Mouse (Mus musculus) C2C12 (cell line): ENCODE data around the gene Sorbs1. TPM values are rescaled to one million over a fixed set of nuclear protein-coding genes. Genes with fewer than 3 reads are reported as not detected.

ENCODE experiments used
- H3K27me3 ChIP-seq: one replicate; pipeline ENCODE4 v1.6.1; 2011; ENCODE audit not compliant: control insufficient read depth, insufficient read depth, insufficient read length
- H3K36me3 ChIP-seq: one replicate; pipeline ENCODE4 v1.6.1; 2011; ENCODE audit not compliant: control insufficient read depth, insufficient read depth
- H3K4me3 ChIP-seq: one replicate; pipeline ENCODE4 v1.5.1; 2011; ENCODE audit warnings: mild to moderate bottlenecking, control low read depth; ENCODE audit not compliant: poor library complexity, insufficient read depth, severe bottlenecking
- H3K79me2 ChIP-seq: one replicate; pipeline ENCODE4 v1.6.1; 2011; ENCODE audit not compliant: control insufficient read depth, insufficient read depth
- H3K79me3 ChIP-seq: one replicate; pipeline ENCODE4 v1.6.1; 2011; ENCODE audit warnings: low read depth, control low read depth
- H3ac ChIP-seq: one replicate; pipeline ENCODE3; 2011; ENCODE audit warnings: low read depth; ENCODE audit not compliant: control insufficient read depth, insufficient read length
- CEBPB ChIP-seq: IDR thresholded peaks from one replicate; pipeline ENCODE4 v1.6.1; 2011; ENCODE audit warnings: low read depth, mild to moderate bottlenecking, control low read depth, moderate library complexity
- CTCF ChIP-seq: IDR thresholded peaks from one replicate; pipeline ENCODE4 v1.5.1; 2011; ENCODE audit not compliant: control insufficient read depth, insufficient read depth, insufficient read length
- FOSL1 ChIP-seq: IDR thresholded peaks from one replicate; pipeline ENCODE4 v1.8.0; 2011; ENCODE audit warnings: mild to moderate bottlenecking, low read length; ENCODE audit not compliant: poor library complexity, insufficient read depth, severe bottlenecking
- MAX ChIP-seq: IDR thresholded peaks from one replicate; pipeline ENCODE4 v1.6.1; 2011; ENCODE audit warnings: mild to moderate bottlenecking, control low read depth
- MYOD1 ChIP-seq: IDR thresholded peaks from one replicate; pipeline ENCODE4 v1.6.1; 2011; ENCODE audit warnings: low read depth; ENCODE audit not compliant: control insufficient read depth, insufficient read length
- MYOG ChIP-seq: IDR thresholded peaks from one replicate; pipeline ENCODE4 v1.6.1; 2011; ENCODE audit not compliant: control insufficient read depth, insufficient read length; ENCODE audit errors: extremely low read depth
- USF1 ChIP-seq: IDR thresholded peaks from one replicate; pipeline ENCODE4 v1.6.1; 2011; ENCODE audit warnings: low read depth, mild to moderate bottlenecking, control low read depth, moderate library complexity
- polyA plus RNA-seq: library from polyadenylated mRNA; unstranded; fragments of >200 nt; fragmentation: generic; extraction: Trizol; gene quantifications from one replicate; pipeline ENCODE4 v1.2.1, GENCODE M21; 2012; ENCODE audit warnings: missing spikeins

Gene Sorbs1
- polyA plus RNA-seq, 1 experiment = 9.0 TPM

GRCm38 (mm10) chr19:40336694-40337093 is 176.9 kb downstream of the Sorbs1 start:
- no peaks in the 10 kb centered on the region for H3K27me3 ChIP-seq
- TF ChIP-seq USF1 (peak; percentile 13), MYOD1 (peak; percentile 72), MYOG (no peak)
- H3K4me3 ChIP-seq = no peak overlapping the region
- H3K79me2 ChIP-seq = no peaks in the 10 kb centered on the region
- no peak overlapping the region for H3ac ChIP-seq
- H3K79me3 ChIP-seq = no peaks in the 10 kb centered on the region
- no peaks in the 10 kb centered on the region for H3K36me3 ChIP-seq

GRCm38 (mm10) chr19:40333905-40334304 is 179.7 kb downstream of the Sorbs1 start:
- Histone ChIP-seq H3K27me3 (no peaks in the 10 kb centered on the region), H3K79me2 (no peaks in the 10 kb centered on the region), H3K79me3 (no peaks in the 10 kb centered on the region), H3K4me3 (no peak overlapping the region), H3K36me3 (no peaks in the 10 kb centered on the region), H3ac (no peak overlapping the region)
- TF ChIP-seq FOSL1 = no peak
- no peak for TF ChIP-seq USF1
- no peak for TF ChIP-seq CTCF
- no peak for TF ChIP-seq MYOG
- no peak for TF ChIP-seq MAX
- TF ChIP-seq CEBPB = no peak
- TF ChIP-seq MYOD1 = no peak

DNA sequence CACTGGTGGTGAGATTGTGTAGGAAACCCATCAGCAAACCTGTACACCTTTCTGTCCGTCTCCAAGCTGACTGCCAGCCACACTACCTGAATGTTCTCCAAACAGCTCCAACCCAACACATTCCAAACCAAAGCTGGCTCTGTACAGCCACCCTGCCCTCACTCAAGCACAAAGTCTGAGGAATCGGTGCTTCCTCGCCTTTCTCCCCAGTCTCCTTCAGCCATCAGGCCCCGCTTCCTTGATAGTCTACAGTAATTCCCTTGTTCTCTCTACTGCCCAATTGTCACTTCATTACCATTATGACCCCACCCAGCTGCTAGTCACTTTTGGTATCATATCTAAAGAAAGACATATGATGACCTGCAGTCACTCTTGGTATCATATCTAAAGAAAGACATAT is 180.5 kb downstream of the Sorbs1 start:
- Histone ChIP-seq H3K79me3 (no peaks in the 10 kb centered on the region), H3K27me3 (no peaks in the 10 kb centered on the region), H3K79me2 (no peaks in the 10 kb centered on the region), H3K4me3 (no peak overlapping the region), H3ac (no peak overlapping the region), H3K36me3 (no peaks in the 10 kb centered on the region)
- TF ChIP-seq MAX = no peak
- no peak for TF ChIP-seq MYOG
- TF ChIP-seq FOSL1 = no peak
- TF ChIP-seq USF1 = no peak
- no peak for TF ChIP-seq CTCF
- TF ChIP-seq CEBPB = no peak
- TF ChIP-seq MYOD1 = no peak

- H3K4me3 ChIP-seq = no peak overlapping the region
- TF ChIP-seq FOSL1 = no peak
- no peak for TF ChIP-seq CTCF
- no peak for TF ChIP-seq USF1
- no peak for TF ChIP-seq MYOD1
- TF ChIP-seq CEBPB = no peak
- TF ChIP-seq MYOG = no peak
- no peak for TF ChIP-seq MAX
Measured at GRCm38 (mm10) chr19:40332303-40332702, 181.3 kb downstream of the Sorbs1 start.

DNA sequence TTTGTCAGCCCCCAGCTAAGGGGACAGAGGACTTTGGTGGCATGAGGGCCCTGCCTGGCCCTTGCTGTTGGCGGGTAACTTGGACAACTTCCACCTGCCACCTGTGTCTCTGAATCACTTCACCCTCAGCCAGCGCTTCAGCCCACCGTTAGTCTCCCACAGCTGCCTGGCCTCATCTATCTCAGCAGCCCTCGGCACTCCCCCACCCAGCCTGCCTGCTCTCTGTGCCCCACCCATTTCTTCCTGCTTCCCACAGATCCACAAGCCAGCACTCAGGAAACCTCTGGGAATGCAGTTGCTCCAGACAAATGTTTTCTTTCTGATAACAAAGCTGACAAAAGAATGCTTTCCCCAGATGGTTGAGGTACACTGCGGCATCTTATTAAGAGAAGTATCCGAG is 181.7 kb downstream of the Sorbs1 start:
- Histone ChIP-seq H3K36me3 (no peaks in the 10 kb centered on the region), H3K79me2 (no peaks in the 10 kb centered on the region), H3K27me3 (no peaks in the 10 kb centered on the region), H3K4me3 (no peak overlapping the region), H3K79me3 (no peaks in the 10 kb centered on the region), H3ac (no peak overlapping the region)
- TF ChIP-seq MYOD1 = peak; percentile 61
- no peak for TF ChIP-seq MAX

More at GRCm38 (mm10) chr19:40332303-40332702, 181.3 kb downstream of the Sorbs1 start:
- no peak overlapping the region for H3ac ChIP-seq
- H3K27me3 ChIP-seq = no peaks in the 10 kb centered on the region
- H3K36me3 ChIP-seq = no peaks in the 10 kb centered on the region
- H3K79me2 ChIP-seq = no peaks in the 10 kb centered on the region
- no peaks in the 10 kb centered on the region for H3K79me3 ChIP-seq

DNA sequence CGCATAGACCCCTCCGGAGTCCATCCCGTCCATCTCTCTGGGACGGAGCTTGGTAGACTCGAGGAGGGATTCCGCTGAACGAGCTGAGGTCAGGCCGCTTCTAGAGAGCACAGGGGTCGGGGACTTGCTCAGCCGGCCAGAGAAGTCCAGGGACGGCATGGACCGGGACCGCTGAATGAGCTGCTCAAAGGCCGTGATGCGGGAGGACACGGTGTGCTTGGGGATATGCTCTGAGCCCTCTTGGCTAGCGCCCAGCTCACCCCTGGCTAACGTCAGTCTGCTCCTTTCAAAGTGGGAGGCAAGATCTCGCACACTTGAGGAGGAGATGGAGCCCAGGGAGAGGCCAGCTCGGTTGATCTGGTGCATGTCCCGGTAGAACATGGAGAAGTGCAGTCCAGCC is 187.5 kb downstream of the Sorbs1 start:
- Histone ChIP-seq H3K79me3 (no peaks in the 10 kb centered on the region), H3K27me3 (no peaks in the 10 kb centered on the region), H3K4me3 (no peak overlapping the region), H3K36me3 (peaks cover 4% of the 10 kb centered on the region), H3K79me2 (no peaks in the 10 kb centered on the region), H3ac (no peak overlapping the region)
- no peak for TF ChIP-seq MYOD1
- TF ChIP-seq USF1 = no peak
- TF ChIP-seq CEBPB = no peak
- no peak for TF ChIP-seq CTCF
- TF ChIP-seq FOSL1 = no peak
- TF ChIP-seq MYOG = no peak
